Mouse (Mus musculus): ENCODE measurements around the gene Zfp68.
"Not testable (repeated sequence)": the region's sequence is repeated elsewhere in the genome, so short reads cannot be mapped to it uniquely, and the experiment has no call there.

Zfp68 gene

GRCm38 (mm10) chr5:138619211-138620128 is at the start of gene Zfp68:
Gene Zfp68 (minus strand): TSS chr5:138619761.
- peak; percentile 94 for DNase-seq (ENCODE audit: low read depth)

GRCm38 (mm10) chr5:138658922-138659321 is 39.4 kb upstream of the Zfp68 start:
- peak; percentile 68 for DNase-seq (ENCODE audit: low read depth)

- peak; percentile 52 for DNase-seq (ENCODE audit: low read depth)
Measured at GRCm38 (mm10) chr5:138657854-138658253, 38.3 kb upstream of the Zfp68 start.

GRCm38 (mm10) chr5:138657407-138657806 is 37.8 kb upstream of the Zfp68 start:
- no peak for DNase-seq (ENCODE audit: low read depth)

- DNase-seq (ENCODE audit: low read depth), result no peak
Measured at GRCm38 (mm10) chr5:138656477-138657156, 37.1 kb upstream of the Zfp68 start.

GRCm38 (mm10) chr5:138652911-138653310 is 33.4 kb upstream of the Zfp68 start:
- no peak for DNase-seq (ENCODE audit: low read depth)

GRCm38 (mm10) chr5:138641761-138642160 is 22.2 kb upstream of the Zfp68 start:
- no peak for DNase-seq (ENCODE audit: low read depth)

GRCm38 (mm10) chr5:138641081-138641480 is 21.5 kb upstream of the Zfp68 start:
- no peak for DNase-seq (ENCODE audit: low read depth)

- no peak for DNase-seq (ENCODE audit: low read depth)
Measured at GRCm38 (mm10) chr5:138636486-138636885, 16.9 kb upstream of the Zfp68 start.

GRCm38 (mm10) chr5:138623478-138623875 is 3.9 kb upstream of the Zfp68 start:
- no peak for DNase-seq (ENCODE audit: low read depth)

- peak; percentile 83 for DNase-seq (ENCODE audit: low read depth)
Measured at GRCm38 (mm10) chr5:138622645-138623477, 3.3 kb upstream of the Zfp68 start, which contains the start of gene A430033K04Rik. Gene A430033K04Rik (plus strand): TSS chr5:138622859.

- DNase-seq (ENCODE audit: low read depth), result no peak
Measured at GRCm38 (mm10) chr5:138620836-138621235, 1.3 kb upstream of the Zfp68 start.

- DNase-seq (ENCODE audit: low read depth), result no peak
Measured at GRCm38 (mm10) chr5:138618353-138618752, 1.2 kb downstream of the Zfp68 start.

GRCm38 (mm10) chr5:138587396-138587795 is 32.2 kb downstream of the Zfp68 start:
- DNase-seq (ENCODE audit: low read depth), result no peak

- peak; percentile 2 for DNase-seq (ENCODE audit: low read depth)
Measured at GRCm38 (mm10) chr5:138571623-138572022, 47.9 kb downstream of the Zfp68 start.

- not testable (repeated sequence) for DNase-seq (ENCODE audit: low read depth)
Measured at GRCm38 (mm10) chr5:138564612-138565011, 54.9 kb downstream of the Zfp68 start, which contains the start of gene 1700123K08Rik. Gene 1700123K08Rik (minus strand): TSS chr5:138564712.

All from c-Kit-positive CD71-positive TER-119-negative erythroid progenitor cells, embryonic 14.5 days (primary cell).